ENCODE assay signal across 26 mouse cellular contexts in the genomic region with DNA sequence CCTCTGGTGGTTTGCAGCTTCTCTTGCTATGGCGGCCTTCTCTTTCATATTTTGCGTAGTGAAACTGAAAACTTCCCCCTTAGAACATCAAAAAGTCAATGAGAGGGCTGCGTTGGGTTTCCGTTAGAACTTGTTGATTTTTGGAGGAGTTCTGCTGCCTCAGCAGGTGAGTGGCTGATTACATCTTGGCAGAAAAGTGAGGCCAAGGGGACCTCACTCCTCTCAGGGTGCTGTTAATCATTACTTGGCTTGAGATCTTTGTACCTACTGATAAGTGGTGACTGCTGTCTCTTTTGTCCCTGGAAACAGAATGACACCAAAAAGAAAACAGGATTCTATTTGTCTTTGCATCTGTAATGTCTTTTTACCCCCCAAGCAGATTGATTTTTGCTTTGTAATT. TPM values are rescaled to one million over a fixed set of nuclear protein-coding genes. Genes with fewer than 3 reads are reported as not detected.
A peak's percentile ranks its signal among the peaks of the same experiment; 100 is the strongest.
DNase-seq lines count a peak whose midpoint lies in the region; ATAC-seq and TF ChIP-seq lines count a peak whose summit lies in the region.
"Had no signal": no experiment of that assay in that cellular context is flagged by ENCODE, and none has a peak within 500 bp of the region (broad histone marks: within the 10 kb centered on the region; RNA-seq: fewer than 3 reads in every experiment).

No protein-coding gene starts in this region.

- no peak for TF ChIP-seq POLR2A in liver, adult 2 months (IDR thresholded peaks at IDR 0.05; ENCODE audit: extremely low read depth, insufficient read depth, low read length)

- no peaks in the 10 kb centered on the region for H3K4me1 ChIP-seq in kidney, embryonic 15.5 days
- H3K4me1 ChIP-seq in liver, adult 2 months (ENCODE audit: control insufficient read depth, insufficient read depth, low read length) = peaks cover 34% of the 10 kb centered on the region
- no peaks in the 10 kb centered on the region for H3K4me1 ChIP-seq in intestine, postnatal 0 days (replicated peaks; ENCODE audit: control insufficient read depth, insufficient read depth, low read length)
- no peaks in the 10 kb centered on the region for H3K4me1 ChIP-seq in hindbrain, embryonic 14.5 days (replicated peaks; ENCODE audit: control insufficient read depth, insufficient read depth, low read length)
- H3K4me1 ChIP-seq: hindbrain, embryonic 12.5 days; limb, embryonic 10.5 days; limb, embryonic 15.5 days had no signal

- H3K9me3 ChIP-seq in kidney, embryonic 15.5 days (replicated peaks) = no peaks in the 10 kb centered on the region
- no peaks in the 10 kb centered on the region for H3K9me3 ChIP-seq in intestine, postnatal 0 days (ENCODE audit: control insufficient read depth)
- no peaks in the 10 kb centered on the region for H3K9me3 ChIP-seq in hindbrain, embryonic 14.5 days (ENCODE audit: control insufficient read depth, low read length)
- H3K9me3 ChIP-seq: hindbrain, embryonic 12.5 days; limb, embryonic 10.5 days; limb, embryonic 15.5 days had no signal

- H3K27me3 ChIP-seq in kidney, embryonic 15.5 days = no peaks in the 10 kb centered on the region
- no peaks in the 10 kb centered on the region for H3K27me3 ChIP-seq in liver, adult 2 months (ENCODE audit: control insufficient read depth, insufficient read depth, low read length)
- no peaks in the 10 kb centered on the region for H3K27me3 ChIP-seq in intestine, postnatal 0 days (replicated peaks; ENCODE audit: control insufficient read depth, insufficient read depth, low read length)
- H3K27me3 ChIP-seq in hindbrain, embryonic 14.5 days (ENCODE audit: control insufficient read depth, insufficient read depth, low read length) = no peaks in the 10 kb centered on the region
- H3K27me3 ChIP-seq: hindbrain, embryonic 12.5 days; limb, embryonic 15.5 days; Patski had no signal

- H3K27ac ChIP-seq in kidney, embryonic 15.5 days = no peak overlapping the region
- peak overlapping the region; percentile 85 for H3K27ac ChIP-seq in liver, adult 2 months (replicated peaks; ENCODE audit: insufficient read depth, low read depth, low read length)
- H3K27ac ChIP-seq in intestine, postnatal 0 days (ENCODE audit: low read depth, low read length) = 0 out of 2 replicates have a peak overlapping the region, but pooled peaks have one; percentile 17
- no peak overlapping the region for H3K27ac ChIP-seq in hindbrain, embryonic 14.5 days
- H3K27ac ChIP-seq: hindbrain, embryonic 12.5 days; limb, embryonic 10.5 days; limb, embryonic 15.5 days had no signal

- ATAC-seq in kidney, embryonic 15.5 days (replicated peaks; ENCODE audit: low FRiP score) = no peak
- ATAC-seq in intestine, postnatal 0 days = peak; percentile 85
- ATAC-seq in hindbrain, embryonic 14.5 days (ENCODE audit: low FRiP score) = no peak
- ATAC-seq: forebrain, embryonic 16.5 days; Patski had no signal

- H3K4me2 ChIP-seq in kidney, embryonic 15.5 days = no peak overlapping the region
- peak overlapping the region; percentile 45 for H3K4me2 ChIP-seq in intestine, postnatal 0 days (replicated peaks; ENCODE audit: low read depth)
- no peak overlapping the region for H3K4me2 ChIP-seq in hindbrain, embryonic 14.5 days (replicated peaks)
- H3K4me2 ChIP-seq: heart, embryonic 11.5 days; hindbrain, embryonic 12.5 days; limb, embryonic 15.5 days; lung, embryonic 14.5 days had no signal

- peaks cover 13% of the 10 kb centered on the region for H3K79me2 ChIP-seq in liver, adult 2 months (ENCODE audit: control insufficient read depth, insufficient read depth, low read length)

- no peaks in the 10 kb centered on the region for H3K36me3 ChIP-seq in kidney, embryonic 15.5 days
- H3K36me3 ChIP-seq in liver, adult 2 months (ENCODE audit: control insufficient read depth, insufficient read depth, low read length) = peaks cover 10% of the 10 kb centered on the region
- H3K36me3 ChIP-seq in intestine, postnatal 0 days (ENCODE audit: control insufficient read depth, insufficient read depth) = no peaks in the 10 kb centered on the region
- H3K36me3 ChIP-seq in hindbrain, embryonic 14.5 days (replicated peaks; ENCODE audit: control insufficient read depth, insufficient read depth) = no peaks in the 10 kb centered on the region
- H3K36me3 ChIP-seq: hindbrain, embryonic 12.5 days; limb, embryonic 10.5 days; limb, embryonic 15.5 days had no signal

- peak; percentile 38 for DNase-seq in kidney, adult 11 months
- DNase-seq in liver, adult 2 months (ENCODE audit: extremely low read depth, low read depth, low spot score) = peak; percentile 98
- DNase-seq in liver = no peak
- DNase-seq in yolk sac, embryonic 10.5 days (ENCODE audit: low spot score) = peak; percentile 68
- DNase-seq in hindbrain, embryonic 14.5 days (ENCODE audit: low spot score) = no peak
- DNase-seq: adrenal gland, postnatal 25 days; cerebellum, adult 11-12 months; cerebellum, postnatal 10 days; heart, postnatal 36 days; layer of hippocampus, adult 9-11 months; lung, embryonic 14.5 days; lung, postnatal 14 days; midbrain, embryonic 14.5 days; thymus, postnatal 4 days had no signal

- no peak for TF ChIP-seq CTCF in liver, adult 2 months (IDR thresholded peaks at IDR 0.05; ENCODE audit: low read depth, low read length)
- no peak; the same call in 1 of the 2 replicates for TF ChIP-seq CTCF in intestine, postnatal 0 days (IDR thresholded peaks at IDR 0.05; ENCODE audit: low read depth)

- H3K4me3 ChIP-seq in kidney, embryonic 15.5 days (replicated peaks) = no peak overlapping the region
- H3K4me3 ChIP-seq in liver, adult 2 months (ENCODE audit: insufficient read depth, low read depth, low read length) = peak overlapping the region; percentile 50; the same call in 1 of the 2 replicates
- H3K4me3 ChIP-seq in intestine, postnatal 0 days (ENCODE audit: low read depth, low read length) = no peak overlapping the region
- no peak overlapping the region for H3K4me3 ChIP-seq in hindbrain, embryonic 14.5 days (replicated peaks; ENCODE audit: low read length)
- H3K4me3 ChIP-seq: erythroblast, embryonic 14.5 days; hindbrain, embryonic 12.5 days; limb, embryonic 10.5 days; limb, embryonic 15.5 days had no signal

- WGBS in kidney, embryonic 15.5 days = 75% methylated on average over 4 of the region's 4 CpGs
- WGBS in liver, adult 2 months = 27% methylated on average over 4 of the region's 4 CpGs
- 30% methylated on average over 4 of the region's 4 CpGs for WGBS in intestine, postnatal 0 days
- WGBS in hindbrain, embryonic 14.5 days = 91% methylated on average over 4 of the region's 4 CpGs

- H3K9ac ChIP-seq in kidney, embryonic 15.5 days = no peak overlapping the region
- no peak overlapping the region for H3K9ac ChIP-seq in liver, adult 2 months (ENCODE audit: low read depth, low read length)
- no peak overlapping the region for H3K9ac ChIP-seq in intestine, postnatal 0 days (ENCODE audit: low read depth, low read length)
- H3K9ac ChIP-seq in hindbrain, embryonic 14.5 days = no peak overlapping the region
- H3K9ac ChIP-seq: hindbrain, embryonic 12.5 days; limb, embryonic 15.5 days; lung, embryonic 14.5 days had no signal

RNA-seq across cellular contexts. Expression of gene Dpyd, which starts 32.9 kb away (rescaled TPM):
- 3.8 and 5.6 TPM in 2 replicates for polyA plus RNA-seq in kidney, embryonic 15.5 days (2015; fragmentation: Nextera tagmentation; extraction: Ambion mirVana)
- 468 and 470 TPM in 2 replicates for total RNA-seq in liver, adult 2 months (2014; rRNA removed)
- polyA plus RNA-seq in liver, adult 2 months (2012; rRNA removed) = 65.4 and 77.8 TPM in 2 replicates
- polyA plus RNA-seq in intestine, postnatal 0 days (2015; fragmentation: Nextera tagmentation; extraction: Ambion mirVana) = 39.7 and 49.9 TPM in 2 replicates
- polyA plus RNA-seq in hindbrain, embryonic 14.5 days (2014; fragmentation: Nextera tagmentation; extraction: Ambion mirVana) = 5.4 and 5.6 TPM in 2 replicates
- total RNA-seq: common myeloid progenitor, adult 5-6 weeks; MEL; monocyte, adult 5-6 weeks had no signal
- polyA plus RNA-seq: erythroblast, embryonic 14.5 days had no signal

Comparison
In these comparisons a context has a peak if more than half of its experiments do, and no peak if none do; other contexts are left out.
1. DNase-seq: peak in kidney, adult 11 months (single experiment), liver, adult 2 months (single experiment) and yolk sac, embryonic 10.5 days (single experiment); none in liver (single experiment) and hindbrain, embryonic 14.5 days (single experiment).
2. H3K27ac ChIP-seq: peak in liver, adult 2 months (single experiment) and intestine, postnatal 0 days (single experiment); none in kidney, embryonic 15.5 days (single experiment) and hindbrain, embryonic 14.5 days (single experiment).